Mouse (Mus musculus) spleen, adult 12 weeks (tissue): ENCODE results near the gene Ngp.

Experiments
- DNase-seq: peaks from one replicate; pipeline ENCODE4 v3.0.0; 2022; ENCODE audit warnings: low spot score

Ngp gene

GRCm38 (mm10) chr9:110433045-110433444, 13.5 kb downstream of the Ngp start:
- no peak for DNase-seq

GRCm38 (mm10) chr9:110436041-110436440, 16.5 kb downstream of the Ngp start:
- DNase-seq, result no peak

- DNase-seq, result no peak
Observed at GRCm38 (mm10) chr9:110440049-110440448, 20.5 kb downstream of the Ngp start.

- no peak for DNase-seq
Observed at GRCm38 (mm10) chr9:110440559-110440958, 21.0 kb downstream of the Ngp start.

- no peak for DNase-seq
Observed at GRCm38 (mm10) chr9:110448356-110448755, 28.8 kb downstream of the Ngp start.

GRCm38 (mm10) chr9:110448857-110449617, 29.5 kb downstream of the Ngp start:
- DNase-seq, result peak; percentile 57

GRCm38 (mm10) chr9:110452523-110452922, 33.0 kb downstream of the Ngp start:
- no peak for DNase-seq

- no peak for DNase-seq
Observed at GRCm38 (mm10) chr9:110457926-110458325, 38.4 kb downstream of the Ngp start.

GRCm38 (mm10) chr9:110459145-110459727, 39.7 kb downstream of the Ngp start:
- DNase-seq, result no peak

GRCm38 (mm10) chr9:110460884-110461815, 41.6 kb downstream of the Ngp start:
- no peak for DNase-seq

- DNase-seq, result no peak
Observed at GRCm38 (mm10) chr9:110462321-110462720, 42.8 kb downstream of the Ngp start.

GRCm38 (mm10) chr9:110463983-110464591, 44.5 kb downstream of the Ngp start:
- no peak for DNase-seq

- DNase-seq, result no peak
Observed at GRCm38 (mm10) chr9:110465336-110465735, 45.8 kb downstream of the Ngp start.

GRCm38 (mm10) chr9:110466179-110466578, 46.6 kb downstream of the Ngp start:
- no peak for DNase-seq
